Mouse (Mus musculus) c-Kit-positive CD71-positive TER-119-positive erythroid progenitor cells, embryonic 14.5 days (primary cell): ENCODE measurements at regions not wholly inside any gene's neighbourhood (a gene's known extent, or its start where the extent isn't known, plus 50 kb on each side); places are given as distances from the start of the nearest gene placed in this dataset.

Source experiments
- DNase-seq: peaks from one replicate; pipeline ENCODE4 v3.0.0-alpha.2; 2013; ENCODE audit warnings: low spot score

- DNase-seq: no peak
Observed at GRCm38 (mm10) chr8:112933815-112934214, 364.0 kb downstream of the Cntnap4 start.

- DNase-seq: no peak
Observed at GRCm38 (mm10) chr8:112935411-112935810, 365.6 kb downstream of the Cntnap4 start.

GRCm38 (mm10) chr8:112935897-112936719 is 366.3 kb downstream of the Cntnap4 start:
- no peak for DNase-seq

GRCm38 (mm10) chr8:112972418-112972817 is 402.6 kb downstream of the Cntnap4 start:
- DNase-seq: peak; percentile 5

GRCm38 (mm10) chr8:112975734-112976133 is 405.9 kb downstream of the Cntnap4 start:
- no peak for DNase-seq

- DNase-seq: no peak
Observed at GRCm38 (mm10) chr8:112976312-112976711, 406.5 kb downstream of the Cntnap4 start.

GRCm38 (mm10) chr8:112993781-112994180 is 423.9 kb downstream of the Cntnap4 start:
- no peak for DNase-seq

GRCm38 (mm10) chr8:113007356-113007755 is 437.5 kb downstream of the Cntnap4 start:
- no peak for DNase-seq

GRCm38 (mm10) chr8:113028880-113029279 is 459.0 kb downstream of the Cntnap4 start:
- DNase-seq: no peak

GRCm38 (mm10) chr8:113051770-113052473 is 482.1 kb downstream of the Cntnap4 start:
- DNase-seq: no peak

- no peak for DNase-seq
Observed at GRCm38 (mm10) chr8:113065246-113066169, 495.7 kb downstream of the Cntnap4 start.

- no peak for DNase-seq
Observed at GRCm38 (mm10) chr8:113066170-113066708, 496.4 kb downstream of the Cntnap4 start.

GRCm38 (mm10) chr8:113083976-113084375 is 514.1 kb downstream of the Cntnap4 start:
- DNase-seq: no peak

GRCm38 (mm10) chr8:113087586-113087985 is 517.7 kb downstream of the Cntnap4 start:
- no peak for DNase-seq

- DNase-seq: no peak
Observed at GRCm38 (mm10) chr8:113111665-113112064, 523.7 kb upstream of the Mon1b start.

GRCm38 (mm10) chr8:113114165-113114700 is 521.2 kb upstream of the Mon1b start:
- DNase-seq: no peak

- DNase-seq: no peak
Observed at GRCm38 (mm10) chr8:113117241-113117640, 518.1 kb upstream of the Mon1b start.

- no peak for DNase-seq
Observed at GRCm38 (mm10) chr8:113125586-113125985, 509.8 kb upstream of the Mon1b start.

GRCm38 (mm10) chr8:113137361-113137760 is 498.0 kb upstream of the Mon1b start:
- DNase-seq: no peak

- DNase-seq: no peak
Observed at GRCm38 (mm10) chr8:113140021-113140420, 495.4 kb upstream of the Mon1b start.

- DNase-seq: no peak
Observed at GRCm38 (mm10) chr8:113141131-113141530, 494.3 kb upstream of the Mon1b start.

- DNase-seq: no peak
Observed at GRCm38 (mm10) chr8:113176591-113176990, 458.8 kb upstream of the Mon1b start.
